Mouse (Mus musculus): ENCODE measurements around the gene Nell2. TPM values are rescaled to one million over a fixed set of nuclear protein-coding genes. Genes with fewer than 3 reads are reported as not detected.

Gene Nell2
- polyA plus RNA-seq, 1 experiment = 0.46 TPM

GRCm38 (mm10) chr15:95314121-95314807 lies 214.1 kb downstream of the Nell2 start:
- Histone ChIP-seq H3K27ac (ENCODE audit: insufficient read depth, low read depth, low read length) (no peak overlapping the region), H3K4me3 (ENCODE audit: low read depth, low read length) (no peak overlapping the region), H3K27me3 (ENCODE audit: control insufficient read depth, insufficient read depth, low read length) (no peaks in the 10 kb centered on the region), H3K36me3 (ENCODE audit: control insufficient read depth, insufficient read depth, low read length) (no peaks in the 10 kb centered on the region), H3K4me1 (ENCODE audit: control insufficient read depth, insufficient read depth, insufficient read length, low read length) (no peaks in the 10 kb centered on the region)
- 68% methylated on average over 16 of the region's 16 CpGs for WGBS
- TF ChIP-seq CTCF (IDR thresholded peaks at IDR 0.05; ENCODE audit: extremely low read depth, insufficient read length, insufficient replicate concordance, low read depth, low read length) (no peak), POLR2A (IDR thresholded peaks at IDR 0.05; ENCODE audit: low read depth, low read length) (no peak)

GRCm38 (mm10) chr15:95313286-95313685 lies 215.1 kb downstream of the Nell2 start:
- H3K36me3 ChIP-seq (ENCODE audit: control insufficient read depth, insufficient read depth, low read length) = no peaks in the 10 kb centered on the region
- H3K27ac ChIP-seq (ENCODE audit: insufficient read depth, low read depth, low read length) = no peak overlapping the region
- no peaks in the 10 kb centered on the region for H3K4me1 ChIP-seq (ENCODE audit: control insufficient read depth, insufficient read depth, insufficient read length, low read length)
- H3K4me3 ChIP-seq (ENCODE audit: low read depth, low read length) = no peak overlapping the region
- TF ChIP-seq CTCF (IDR thresholded peaks at IDR 0.05; ENCODE audit: extremely low read depth, insufficient read length, insufficient replicate concordance, low read depth, low read length) (no peak), POLR2A (IDR thresholded peaks at IDR 0.05; ENCODE audit: low read depth, low read length) (no peak)
- 75% methylated on average over 5 of the region's 5 CpGs for WGBS
- no peaks in the 10 kb centered on the region for H3K27me3 ChIP-seq (ENCODE audit: control insufficient read depth, insufficient read depth, low read length)

- no peaks in the 10 kb centered on the region for H3K27me3 ChIP-seq (ENCODE audit: control insufficient read depth, insufficient read depth, low read length)
- H3K27ac ChIP-seq (ENCODE audit: insufficient read depth, low read depth, low read length) = no peak overlapping the region
- no peak for TF ChIP-seq CTCF (IDR thresholded peaks at IDR 0.05; ENCODE audit: extremely low read depth, insufficient read length, insufficient replicate concordance, low read depth, low read length)
- TF ChIP-seq POLR2A (IDR thresholded peaks at IDR 0.05; ENCODE audit: low read depth, low read length) = no peak
- no peak overlapping the region for H3K4me3 ChIP-seq (ENCODE audit: low read depth, low read length)
- H3K36me3 ChIP-seq (ENCODE audit: control insufficient read depth, insufficient read depth, low read length) = no peaks in the 10 kb centered on the region
- no peaks in the 10 kb centered on the region for H3K4me1 ChIP-seq (ENCODE audit: control insufficient read depth, insufficient read depth, insufficient read length, low read length)
- 81% methylated on average over 8 of the region's 8 CpGs for WGBS
These were observed 224.3 kb downstream of the Nell2 start for GRCm38 (mm10) chr15:95304102-95304501.

GRCm38 (mm10) chr15:95296561-95296960 lies 231.8 kb downstream of the Nell2 start:
- Histone ChIP-seq H3K4me1 (ENCODE audit: control insufficient read depth, insufficient read depth, insufficient read length, low read length) (no peaks in the 10 kb centered on the region), H3K27me3 (ENCODE audit: control insufficient read depth, insufficient read depth, low read length) (no peaks in the 10 kb centered on the region), H3K4me3 (ENCODE audit: low read depth, low read length) (no peak overlapping the region), H3K27ac (ENCODE audit: insufficient read depth, low read depth, low read length) (no peak overlapping the region), H3K36me3 (ENCODE audit: control insufficient read depth, insufficient read depth, low read length) (no peaks in the 10 kb centered on the region)
- 80% methylated on average over 10 of the region's 10 CpGs for WGBS
- TF ChIP-seq CTCF (IDR thresholded peaks at IDR 0.05; ENCODE audit: extremely low read depth, insufficient read length, insufficient replicate concordance, low read depth, low read length) (no peak), POLR2A (IDR thresholded peaks at IDR 0.05; ENCODE audit: low read depth, low read length) (no peak)

- WGBS = 45% methylated on average over 10 of the region's 10 CpGs
- TF ChIP-seq POLR2A (IDR thresholded peaks at IDR 0.05; ENCODE audit: low read depth, low read length) (no peak), CTCF (IDR thresholded peaks at IDR 0.05; ENCODE audit: extremely low read depth, insufficient read length, insufficient replicate concordance, low read depth, low read length) (no peak)
- no peaks in the 10 kb centered on the region for H3K4me1 ChIP-seq (ENCODE audit: control insufficient read depth, insufficient read depth, insufficient read length, low read length)
These were observed 239.3 kb downstream of the Nell2 start for GRCm38 (mm10) chr15:95289047-95289446.

GRCm38 (mm10) chr15:95285199-95285598 lies 243.2 kb downstream of the Nell2 start:
- no peaks in the 10 kb centered on the region for H3K27me3 ChIP-seq (ENCODE audit: control insufficient read depth, insufficient read depth, low read length)
- no peaks in the 10 kb centered on the region for H3K36me3 ChIP-seq (ENCODE audit: control insufficient read depth, insufficient read depth, low read length)
- WGBS = 79% methylated on average over 6 of the region's 6 CpGs
- H3K27ac ChIP-seq (ENCODE audit: insufficient read depth, low read depth, low read length) = no peak overlapping the region
- TF ChIP-seq CTCF (IDR thresholded peaks at IDR 0.05; ENCODE audit: extremely low read depth, insufficient read length, insufficient replicate concordance, low read depth, low read length) = no peak
- no peak for TF ChIP-seq POLR2A (IDR thresholded peaks at IDR 0.05; ENCODE audit: low read depth, low read length)
- H3K4me1 ChIP-seq (ENCODE audit: control insufficient read depth, insufficient read depth, insufficient read length, low read length) = no peaks in the 10 kb centered on the region
- no peak overlapping the region for H3K4me3 ChIP-seq (ENCODE audit: low read depth, low read length)

More at GRCm38 (mm10) chr15:95289047-95289446, 239.3 kb downstream of the Nell2 start:
- no peaks in the 10 kb centered on the region for H3K36me3 ChIP-seq (ENCODE audit: control insufficient read depth, insufficient read depth, low read length)
- no peak overlapping the region for H3K4me3 ChIP-seq (ENCODE audit: low read depth, low read length)
- H3K27ac ChIP-seq (ENCODE audit: insufficient read depth, low read depth, low read length) = no peak overlapping the region
- no peaks in the 10 kb centered on the region for H3K27me3 ChIP-seq (ENCODE audit: control insufficient read depth, insufficient read depth, low read length)

GRCm38 (mm10) chr15:95280986-95281385 lies 247.4 kb downstream of the Nell2 start:
- 72% methylated on average over 2 of the region's 2 CpGs for WGBS
- Histone ChIP-seq H3K27me3 (ENCODE audit: control insufficient read depth, insufficient read depth, low read length) (no peaks in the 10 kb centered on the region), H3K36me3 (ENCODE audit: control insufficient read depth, insufficient read depth, low read length) (no peaks in the 10 kb centered on the region), H3K4me1 (ENCODE audit: control insufficient read depth, insufficient read depth, insufficient read length, low read length) (no peaks in the 10 kb centered on the region), H3K27ac (ENCODE audit: insufficient read depth, low read depth, low read length) (no peak overlapping the region), H3K4me3 (ENCODE audit: low read depth, low read length) (no peak overlapping the region)
- TF ChIP-seq POLR2A (IDR thresholded peaks at IDR 0.05; ENCODE audit: low read depth, low read length) = no peak
- TF ChIP-seq CTCF (IDR thresholded peaks at IDR 0.05; ENCODE audit: extremely low read depth, insufficient read length, insufficient replicate concordance, low read depth, low read length) = no peak

All from small intestine, adult 2 months (tissue).